Mouse (Mus musculus) lung, postnatal 0 days (tissue): ENCODE measurements at regions not wholly inside any gene's neighbourhood (a gene's known extent, or its start where the extent isn't known, plus 50 kb on each side); places are given as distances from the start of the nearest gene placed in this dataset.

ENCODE experiments used
- CTCF ChIP-seq: IDR thresholded peaks from 2 replicates; pipeline ENCODE4 v1.5.1; 2016; ENCODE audit warnings: antibody characterized with exemption, mild to moderate bottlenecking
- EP300 ChIP-seq: IDR thresholded peaks from 2 replicates; pipeline ENCODE4 v1.6.1; 2016; ENCODE audit warnings: antibody characterized with exemption, mild to moderate bottlenecking, control low read depth

DNA sequence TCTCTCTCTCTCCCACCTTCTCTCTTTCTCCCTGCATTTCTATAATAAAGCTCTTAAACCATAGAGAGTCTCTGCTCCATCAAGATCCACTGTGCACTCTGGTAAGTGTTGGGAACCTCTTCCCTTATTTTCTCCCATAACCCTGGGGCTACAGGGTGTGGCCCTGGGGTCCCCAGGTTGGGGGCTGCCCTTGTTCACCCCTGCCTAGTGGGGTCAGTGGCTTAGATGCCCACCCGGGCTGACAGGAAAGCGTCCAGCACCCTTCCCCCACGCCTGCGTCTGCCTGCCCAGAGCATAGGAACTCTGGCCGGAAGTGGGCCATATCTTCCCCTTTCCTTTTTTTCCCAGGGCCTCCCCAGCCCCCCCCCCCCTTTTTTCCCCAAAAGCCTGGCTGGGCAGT is 534.0 kb downstream of the Hdgfl1 start:
- no peak for TF ChIP-seq CTCF
- no peak for TF ChIP-seq EP300
